Mouse (Mus musculus): ENCODE measurements around the gene Mdga2. TPM values are rescaled to one million over a fixed set of nuclear protein-coding genes. Genes with fewer than 3 reads are reported as not detected.

Mdga2 gene
- total and polyA plus RNA-seq, 3 experiments, result 0.27 TPM; not detected in 2

DNA sequence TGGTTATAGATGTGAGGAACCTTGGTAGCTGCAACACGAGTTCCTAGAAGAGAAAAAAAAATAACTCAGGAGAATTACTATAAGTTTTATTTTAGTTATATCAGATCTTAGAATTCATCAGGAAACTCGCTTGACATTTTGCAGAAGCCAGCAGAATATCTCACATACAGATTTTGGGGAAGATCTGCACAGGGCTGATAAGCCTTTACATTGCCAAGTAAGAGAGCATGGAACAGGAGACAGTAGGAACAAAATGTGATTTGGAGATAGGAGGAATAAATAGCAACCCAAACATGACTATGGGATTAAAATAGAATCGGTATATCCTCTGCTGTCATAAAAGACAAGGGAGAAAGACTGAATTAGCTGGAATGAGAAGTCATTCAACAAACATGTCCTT lies 602.4 kb downstream of the Mdga2 start:
- dilution Hi-C loops (cut with MboI; ENCODE audit: extremely low pct_ligation_motif_present, extremely low pct_unique_long_range_greater_than_20kb, low sequenced_read_pairs), result no loop called here
- no peak overlapping the region for H3K4me3 ChIP-seq (replicated peaks in 1 of 3; ENCODE audit: low read depth in 2 of 3, low read length in 2 of 3, poor library complexity in 1 of 3)
- H3K9me3 ChIP-seq (replicated peaks; ENCODE audit: low read length), result no peaks in the 10 kb centered on the region
- no peak for DNase-seq (ENCODE audit: extremely low read depth)
- H3K4me2 ChIP-seq (ENCODE audit: insufficient read depth, low read depth, poor library complexity, severe bottlenecking), result no peak overlapping the region
- no peak overlapping the region for H3K9ac ChIP-seq (ENCODE audit: insufficient read depth, low read depth)
- H3K36me3 ChIP-seq (replicated peaks in 1 of 2; ENCODE audit: control insufficient read depth in 1 of 2, insufficient read depth in 1 of 2, low read length in 1 of 2), result no peaks in the 10 kb centered on the region
- H3K4me1 ChIP-seq (ENCODE audit: control insufficient read depth in 1 of 2, insufficient read depth in 2 of 2), result no peaks in the 10 kb centered on the region
- TF ChIP-seq CHD2 (IDR thresholded peaks at IDR 0.05; ENCODE audit: low read length) (no peak), ZC3H11A (IDR thresholded peaks at IDR 0.05; ENCODE audit: low read depth, low read length) (no peak), RAD21 (IDR thresholded peaks at IDR 0.05; ENCODE audit: low read depth, low read length) (no peak), NRF1 (IDR thresholded peaks at IDR 0.05; ENCODE audit: low read depth, low read length) (no peak), BHLHE40 (IDR thresholded peaks at IDR 0.05; ENCODE audit: low read depth, low read length) (no peak), JUN (IDR thresholded peaks at IDR 0.05; ENCODE audit: insufficient read depth, low read depth, low read length) (no peak)
- no peaks in the 10 kb centered on the region for H3K27me3 ChIP-seq (replicated peaks)
- no peaks in the 10 kb centered on the region for H3K79me2 ChIP-seq (replicated peaks; ENCODE audit: control insufficient read depth, extremely low read depth, insufficient read depth, poor library complexity, severe bottlenecking)
- in situ Hi-C loops (cut with MboI; ENCODE audit: low pct_ligation_motif_present, low pct_unique_long_range_greater_than_20kb, low sequenced_read_pairs), result no loop called here
- no peak overlapping the region for H3K27ac ChIP-seq (ENCODE audit: insufficient read depth, low read depth)

DNA sequence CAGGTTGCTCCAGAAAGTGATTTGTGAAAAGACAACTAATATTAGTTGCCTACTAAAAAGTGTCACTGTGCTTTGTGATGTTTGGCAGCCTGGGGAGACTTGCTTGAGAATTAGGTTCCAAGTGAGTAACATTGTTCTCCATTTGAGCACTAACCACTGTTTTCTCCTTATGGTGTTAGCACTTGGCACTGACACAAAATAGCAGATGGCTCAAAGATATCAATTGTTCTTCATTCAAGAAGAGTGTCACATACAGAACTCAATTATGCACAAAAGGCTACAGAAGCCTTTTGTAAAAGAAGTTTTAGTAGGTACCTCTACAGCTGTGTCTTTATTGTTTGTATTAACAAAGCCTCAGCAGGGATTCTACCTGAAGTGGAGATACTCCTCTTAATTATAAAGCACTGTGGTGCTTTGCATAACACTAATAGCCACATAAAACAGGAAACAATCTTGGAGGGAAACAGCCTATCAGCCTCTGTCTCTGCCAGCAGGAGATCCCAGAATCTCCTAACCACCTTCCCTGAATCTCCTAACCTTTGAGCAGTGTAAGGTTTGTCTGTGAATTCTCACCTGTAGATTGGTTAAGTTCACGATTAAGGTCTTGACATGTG lies 630.6 kb downstream of the Mdga2 start:
- no peak overlapping the region for H3K27ac ChIP-seq (ENCODE audit: insufficient read depth, low read depth)
- no peak overlapping the region for H3K9ac ChIP-seq (ENCODE audit: insufficient read depth, low read depth)
- no peaks in the 10 kb centered on the region for H3K9me3 ChIP-seq (replicated peaks; ENCODE audit: low read length)
- H3K79me2 ChIP-seq (replicated peaks; ENCODE audit: control insufficient read depth, extremely low read depth, insufficient read depth, poor library complexity, severe bottlenecking), result no peaks in the 10 kb centered on the region
- TF ChIP-seq SMC3 (IDR thresholded peaks at IDR 0.05; ENCODE audit: low read depth, low read length) (no peak), GABPA (IDR thresholded peaks at IDR 0.05; ENCODE audit: insufficient replicate concordance, low read depth, low read length) (no peak), MAFK (IDR thresholded peaks at IDR 0.05; ENCODE audit: insufficient replicate concordance, low read length) (no peak), ZNF384 (IDR thresholded peaks at IDR 0.05; ENCODE audit: low read depth, low read length) (no peak), POLR2AphosphoS2 (IDR thresholded peaks at IDR 0.05; ENCODE audit: low read depth, low read length) (no peak)
- H3K27me3 ChIP-seq (replicated peaks), result no peaks in the 10 kb centered on the region
- no peak overlapping the region for H3K4me2 ChIP-seq (ENCODE audit: insufficient read depth, low read depth, poor library complexity, severe bottlenecking)
- in situ Hi-C loops (cut with MboI; ENCODE audit: low pct_ligation_motif_present, low pct_unique_long_range_greater_than_20kb, low sequenced_read_pairs) (no loop called here), dilution Hi-C loops (cut with MboI; ENCODE audit: extremely low pct_ligation_motif_present, extremely low pct_unique_long_range_greater_than_20kb, low sequenced_read_pairs) (no loop called here)
- no peak for DNase-seq (ENCODE audit: extremely low read depth)
- no peaks in the 10 kb centered on the region for H3K36me3 ChIP-seq (replicated peaks in 1 of 2; ENCODE audit: control insufficient read depth in 1 of 2, insufficient read depth in 1 of 2, low read length in 1 of 2)
- no peak overlapping the region for H3K4me3 ChIP-seq (replicated peaks in 1 of 3; ENCODE audit: low read depth in 2 of 3, low read length in 2 of 3, poor library complexity in 1 of 3)
- H3K4me1 ChIP-seq (ENCODE audit: control insufficient read depth in 1 of 2, insufficient read depth in 2 of 2), result no peaks in the 10 kb centered on the region

DNA sequence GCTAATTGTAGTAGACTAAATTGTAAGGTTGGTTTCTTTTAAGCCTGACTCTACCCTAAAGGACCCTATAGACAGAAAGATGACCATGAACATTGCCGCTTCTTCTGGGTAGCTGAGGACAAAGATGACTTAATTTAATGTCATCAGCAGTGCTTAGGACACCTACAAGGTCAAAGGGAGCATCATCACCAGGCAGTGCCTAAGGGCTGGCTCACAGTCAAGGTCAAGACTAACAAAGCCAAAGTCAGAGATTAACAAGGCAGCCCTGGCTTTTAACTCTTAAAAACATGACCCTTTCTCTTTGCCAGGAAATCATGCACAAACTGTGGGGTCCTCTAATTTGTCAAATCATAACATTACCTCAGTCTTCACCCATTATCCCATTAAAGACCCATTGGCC lies 657.0 kb downstream of the Mdga2 start:
- H3K4me1 ChIP-seq (ENCODE audit: control insufficient read depth in 1 of 2, insufficient read depth in 2 of 2), result peaks cover 0 to 9% of the 10 kb centered on the region in 2 experiments; a peak in 2 of 4 replicates
- H3K4me3 ChIP-seq (replicated peaks in 1 of 3; ENCODE audit: low read depth in 2 of 3, low read length in 2 of 3, poor library complexity in 1 of 3), result no peak overlapping the region
- in situ Hi-C loops (cut with MboI; ENCODE audit: low pct_ligation_motif_present, low pct_unique_long_range_greater_than_20kb, low sequenced_read_pairs), result no loop called here
- no peak overlapping the region for H3K4me2 ChIP-seq (ENCODE audit: insufficient read depth, low read depth, poor library complexity, severe bottlenecking)
- no peak for DNase-seq (ENCODE audit: extremely low read depth)
- H3K27ac ChIP-seq (ENCODE audit: insufficient read depth, low read depth), result no peak overlapping the region
- dilution Hi-C loops (cut with MboI; ENCODE audit: extremely low pct_ligation_motif_present, extremely low pct_unique_long_range_greater_than_20kb, low sequenced_read_pairs), result no loop called here
- TF ChIP-seq JUN (IDR thresholded peaks at IDR 0.05; ENCODE audit: insufficient read depth, low read depth, low read length), result no peak
- no peak for TF ChIP-seq RAD21 (IDR thresholded peaks at IDR 0.05; ENCODE audit: low read depth, low read length)
- no peak for TF ChIP-seq NRF1 (IDR thresholded peaks at IDR 0.05; ENCODE audit: low read depth, low read length)
- TF ChIP-seq PAX5 (IDR thresholded peaks at IDR 0.05; ENCODE audit: low read length), result no peak
- TF ChIP-seq RCOR1 (conservative IDR thresholded peaks at IDR 0.05; ENCODE audit: low read depth, low read length), result no peak
- TF ChIP-seq MXI1 (IDR thresholded peaks at IDR 0.05; ENCODE audit: low read depth, low read length), result no peak
- H3K27me3 ChIP-seq (replicated peaks), result no peaks in the 10 kb centered on the region
- no peaks in the 10 kb centered on the region for H3K79me2 ChIP-seq (replicated peaks; ENCODE audit: control insufficient read depth, extremely low read depth, insufficient read depth, poor library complexity, severe bottlenecking)
- no peak overlapping the region for H3K9ac ChIP-seq (ENCODE audit: insufficient read depth, low read depth)
- H3K9me3 ChIP-seq (replicated peaks; ENCODE audit: low read length), result no peaks in the 10 kb centered on the region
- H3K36me3 ChIP-seq (replicated peaks in 1 of 2; ENCODE audit: control insufficient read depth in 1 of 2, insufficient read depth in 1 of 2, low read length in 1 of 2), result no peaks in the 10 kb centered on the region
